Mouse (Mus musculus) c-Kit-positive CD71-negative TER-119-negative erythroid progenitor cells, embryonic 14.5 days (primary cell): ENCODE results near the gene Abhd8.

Experiments
- DNase-seq: peaks from one replicate; pipeline ENCODE4 v3.0.0-alpha.2; 2013; ENCODE audit warnings: low read depth

The Abhd8 gene

GRCm38 (mm10) chr8:71477196-71477845, 13.9 kb upstream of the Abhd8 start:
- DNase-seq = no peak

GRCm38 (mm10) chr8:71476099-71476940, 12.9 kb upstream of the Abhd8 start:
- no peak for DNase-seq

- DNase-seq = no peak
These were observed 12.2 kb upstream of the Abhd8 start for GRCm38 (mm10) chr8:71475702-71476075.

GRCm38 (mm10) chr8:71474785-71475701, 11.6 kb upstream of the Abhd8 start:
- no peak for DNase-seq

- DNase-seq = no peak
These were observed 10.9 kb upstream of the Abhd8 start for GRCm38 (mm10) chr8:71474344-71474743.

GRCm38 (mm10) chr8:71472601-71473386, 9.3 kb upstream of the Abhd8 start:
- no peak for DNase-seq

- DNase-seq = no peak
These were observed 8.4 kb upstream of the Abhd8 start for GRCm38 (mm10) chr8:71471861-71472260.

GRCm38 (mm10) chr8:71470913-71471255, 7.4 kb upstream of the Abhd8 start:
- no peak for DNase-seq

- no peak for DNase-seq
These were observed 6.9 kb upstream of the Abhd8 start for GRCm38 (mm10) chr8:71470146-71470912.

- DNase-seq = no peak
These were observed 6.0 kb upstream of the Abhd8 start for GRCm38 (mm10) chr8:71469411-71469810.

GRCm38 (mm10) chr8:71468916-71469315, 5.5 kb upstream of the Abhd8 start, which contains the start of gene Dda1:
Dda1 (plus strand) TSS chr8:71469199.
- DNase-seq = peak; percentile 96

GRCm38 (mm10) chr8:71468001-71468400, 4.5 kb upstream of the Abhd8 start:
- DNase-seq = no peak

- no peak for DNase-seq
These were observed 3.7 kb upstream of the Abhd8 start for GRCm38 (mm10) chr8:71467201-71467600.

GRCm38 (mm10) chr8:71466198-71466597, 2.7 kb upstream of the Abhd8 start:
- no peak for DNase-seq

- no peak for DNase-seq
These were observed 2.3 kb upstream of the Abhd8 start for GRCm38 (mm10) chr8:71465733-71466132.

- DNase-seq = peak; percentile 100
These were observed 1.4 kb upstream of the Abhd8 start, which contains the start of gene Mrpl34 for GRCm38 (mm10) chr8:71464513-71465500. Mrpl34 (plus strand) TSS chr8:71464959.

GRCm38 (mm10) chr8:71462786-71463185, 669 bp downstream of the Abhd8 start:
- no peak for DNase-seq

GRCm38 (mm10) chr8:71462191-71462590, 1.3 kb downstream of the Abhd8 start:
- DNase-seq = no peak

GRCm38 (mm10) chr8:71461152-71461840, 2.2 kb downstream of the Abhd8 start:
- no peak for DNase-seq
